Mouse (Mus musculus): Measurements from ENCODE around the gene Zfyve28.

DNA sequence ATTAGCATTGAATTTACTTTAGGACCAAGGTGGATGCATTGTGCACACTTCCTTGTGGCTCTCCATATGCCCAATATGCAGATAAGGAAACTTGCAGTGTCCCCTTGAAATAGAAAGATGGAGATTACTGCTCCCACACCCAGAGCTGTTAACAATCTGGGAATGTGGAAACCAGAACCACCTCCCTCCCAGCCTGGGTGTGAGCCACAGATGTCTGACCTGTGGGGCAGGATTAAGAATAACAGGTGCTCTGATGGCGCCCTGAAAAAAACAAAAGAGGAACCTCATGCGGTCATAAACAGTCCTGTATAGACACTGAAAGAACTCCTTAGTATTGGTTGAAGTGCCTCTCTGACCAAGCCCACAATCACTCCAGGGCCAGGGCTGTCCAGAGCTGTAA, 99.4 kb downstream of the Zfyve28 start:
- TF ChIP-seq TAL1 (IDR thresholded peaks at IDR 0.05; ENCODE audit: low read length) (no peak), GATA1 (IDR thresholded peaks at IDR 0.05; ENCODE audit: low read length) (no peak)
